Mouse (Mus musculus): ENCODE measurements around the gene Unc79. TPM values are rescaled to one million over a fixed set of nuclear protein-coding genes. Genes with fewer than 3 reads are reported as not detected.

Gene Unc79
- total and polyA plus RNA-seq, 2 experiments, result 0.15 to 0.46 TPM

- Histone ChIP-seq H3K27ac (replicated peaks; ENCODE audit: insufficient read depth, low read depth, low read length) (no peak overlapping the region), H3K9ac (ENCODE audit: low read depth, low read length) (no peak overlapping the region), H3K4me1 (ENCODE audit: control insufficient read depth, insufficient read depth, low read length) (no peaks in the 10 kb centered on the region), H3K79me2 (ENCODE audit: control insufficient read depth, insufficient read depth, low read length) (no peaks in the 10 kb centered on the region), H3K4me3 (ENCODE audit: insufficient read depth, low read depth, low read length) (no peak overlapping the region), H3K36me3 (ENCODE audit: control insufficient read depth, insufficient read depth, low read length) (no peaks in the 10 kb centered on the region), H3K27me3 (ENCODE audit: control insufficient read depth, insufficient read depth, low read length) (no peaks in the 10 kb centered on the region)
- TF ChIP-seq CTCF (IDR thresholded peaks at IDR 0.05; ENCODE audit: low read depth, low read length) (no peak), POLR2A (IDR thresholded peaks at IDR 0.05; ENCODE audit: extremely low read depth, insufficient read depth, low read length) (no peak)
- 87% methylated on average over 7 of the region's 7 CpGs for WGBS
- no peak for DNase-seq (ENCODE audit: extremely low read depth, low read depth, low spot score)
Observed at GRCm38 (mm10) chr12:102960051-102960775, 11.6 kb downstream of the Unc79 start.

- no peaks in the 10 kb centered on the region for H3K27me3 ChIP-seq (ENCODE audit: control insufficient read depth, insufficient read depth, low read length)
- no peaks in the 10 kb centered on the region for H3K4me1 ChIP-seq (ENCODE audit: control insufficient read depth, insufficient read depth, low read length)
- no peaks in the 10 kb centered on the region for H3K36me3 ChIP-seq (ENCODE audit: control insufficient read depth, insufficient read depth, low read length)
- no peak overlapping the region for H3K4me3 ChIP-seq (ENCODE audit: insufficient read depth, low read depth, low read length)
- no peak overlapping the region for H3K9ac ChIP-seq (ENCODE audit: low read depth, low read length)
- H3K79me2 ChIP-seq (ENCODE audit: control insufficient read depth, insufficient read depth, low read length), result no peaks in the 10 kb centered on the region
- no peak for DNase-seq (ENCODE audit: extremely low read depth, low read depth, low spot score)
- 62% methylated on average over 3 of the region's 3 CpGs for WGBS
- TF ChIP-seq CTCF (IDR thresholded peaks at IDR 0.05; ENCODE audit: low read depth, low read length), result no peak
- no peak for TF ChIP-seq POLR2A (IDR thresholded peaks at IDR 0.05; ENCODE audit: extremely low read depth, insufficient read depth, low read length)
- H3K27ac ChIP-seq (replicated peaks; ENCODE audit: insufficient read depth, low read depth, low read length), result no peak overlapping the region
Observed at GRCm38 (mm10) chr12:102961066-102961465, 12.4 kb downstream of the Unc79 start.

- no peaks in the 10 kb centered on the region for H3K79me2 ChIP-seq (ENCODE audit: control insufficient read depth, insufficient read depth, low read length)
- DNase-seq (ENCODE audit: extremely low read depth, low read depth, low spot score), result no peak
- no peak overlapping the region for H3K27ac ChIP-seq (replicated peaks; ENCODE audit: insufficient read depth, low read depth, low read length)
- no peak for TF ChIP-seq POLR2A (IDR thresholded peaks at IDR 0.05; ENCODE audit: extremely low read depth, insufficient read depth, low read length)
- no peak for TF ChIP-seq CTCF (IDR thresholded peaks at IDR 0.05; ENCODE audit: low read depth, low read length)
- no peaks in the 10 kb centered on the region for H3K36me3 ChIP-seq (ENCODE audit: control insufficient read depth, insufficient read depth, low read length)
- no peaks in the 10 kb centered on the region for H3K27me3 ChIP-seq (ENCODE audit: control insufficient read depth, insufficient read depth, low read length)
- H3K9ac ChIP-seq (ENCODE audit: low read depth, low read length), result no peak overlapping the region
- H3K4me1 ChIP-seq (ENCODE audit: control insufficient read depth, insufficient read depth, low read length), result no peaks in the 10 kb centered on the region
- no peak overlapping the region for H3K4me3 ChIP-seq (ENCODE audit: insufficient read depth, low read depth, low read length)
- WGBS, result 80% methylated on average over 3 of the region's 3 CpGs
Observed at GRCm38 (mm10) chr12:102964486-102964885, 15.8 kb downstream of the Unc79 start.

GRCm38 (mm10) chr12:102980584-102980983 is 31.9 kb downstream of the Unc79 start:
- H3K79me2 ChIP-seq (ENCODE audit: control insufficient read depth, insufficient read depth, low read length), result no peaks in the 10 kb centered on the region
- 63% methylated on average over 4 of the region's 4 CpGs for WGBS
- no peaks in the 10 kb centered on the region for H3K27me3 ChIP-seq (ENCODE audit: control insufficient read depth, insufficient read depth, low read length)
- H3K9ac ChIP-seq (ENCODE audit: low read depth, low read length), result no peak overlapping the region
- H3K4me1 ChIP-seq (ENCODE audit: control insufficient read depth, insufficient read depth, low read length), result no peaks in the 10 kb centered on the region
- TF ChIP-seq CTCF (IDR thresholded peaks at IDR 0.05; ENCODE audit: low read depth, low read length) (no peak), POLR2A (IDR thresholded peaks at IDR 0.05; ENCODE audit: extremely low read depth, insufficient read depth, low read length) (no peak)
- H3K27ac ChIP-seq (replicated peaks; ENCODE audit: insufficient read depth, low read depth, low read length), result no peak overlapping the region
- H3K36me3 ChIP-seq (ENCODE audit: control insufficient read depth, insufficient read depth, low read length), result no peaks in the 10 kb centered on the region
- no peak overlapping the region for H3K4me3 ChIP-seq (ENCODE audit: insufficient read depth, low read depth, low read length)
- DNase-seq (ENCODE audit: extremely low read depth, low read depth, low spot score), result no peak

- DNase-seq (ENCODE audit: extremely low read depth, low read depth, low spot score), result no peak
- Histone ChIP-seq H3K27me3 (ENCODE audit: control insufficient read depth, insufficient read depth, low read length) (no peaks in the 10 kb centered on the region), H3K36me3 (ENCODE audit: control insufficient read depth, insufficient read depth, low read length) (no peaks in the 10 kb centered on the region), H3K79me2 (ENCODE audit: control insufficient read depth, insufficient read depth, low read length) (no peaks in the 10 kb centered on the region), H3K9ac (ENCODE audit: low read depth, low read length) (no peak overlapping the region), H3K27ac (replicated peaks; ENCODE audit: insufficient read depth, low read depth, low read length) (no peak overlapping the region), H3K4me1 (ENCODE audit: control insufficient read depth, insufficient read depth, low read length) (no peaks in the 10 kb centered on the region), H3K4me3 (ENCODE audit: insufficient read depth, low read depth, low read length) (no peak overlapping the region)
- WGBS, result 88% methylated on average over 3 of the region's 3 CpGs
- no peak for TF ChIP-seq POLR2A (IDR thresholded peaks at IDR 0.05; ENCODE audit: extremely low read depth, insufficient read depth, low read length)
- TF ChIP-seq CTCF (IDR thresholded peaks at IDR 0.05; ENCODE audit: low read depth, low read length), result no peak
Observed at GRCm38 (mm10) chr12:102981543-102981942, 32.9 kb downstream of the Unc79 start.

- no peak for TF ChIP-seq CTCF (IDR thresholded peaks at IDR 0.05; ENCODE audit: low read depth, low read length)
- no peak for TF ChIP-seq POLR2A (IDR thresholded peaks at IDR 0.05; ENCODE audit: extremely low read depth, insufficient read depth, low read length)
- Histone ChIP-seq H3K4me1 (ENCODE audit: control insufficient read depth, insufficient read depth, low read length) (no peaks in the 10 kb centered on the region), H3K4me3 (ENCODE audit: insufficient read depth, low read depth, low read length) (no peak overlapping the region), H3K36me3 (ENCODE audit: control insufficient read depth, insufficient read depth, low read length) (no peaks in the 10 kb centered on the region), H3K9ac (ENCODE audit: low read depth, low read length) (no peak overlapping the region), H3K79me2 (ENCODE audit: control insufficient read depth, insufficient read depth, low read length) (no peaks in the 10 kb centered on the region), H3K27ac (replicated peaks; ENCODE audit: insufficient read depth, low read depth, low read length) (no peak overlapping the region), H3K27me3 (ENCODE audit: control insufficient read depth, insufficient read depth, low read length) (no peaks in the 10 kb centered on the region)
- no peak for DNase-seq (ENCODE audit: extremely low read depth, low read depth, low spot score)
Observed at GRCm38 (mm10) chr12:102985401-102985800, 36.7 kb downstream of the Unc79 start.
